Mouse (Mus musculus): ENCODE measurements around the gene Fgd4.
"Not testable (repeated sequence)": the region's sequence is repeated elsewhere in the genome, so short reads cannot be mapped to it uniquely, and the experiment has no call there.

The Fgd4 gene

GRCm38 (mm10) chr16:16539396-16539795 is 61.0 kb downstream of the Fgd4 start:
- not testable (repeated sequence) for DNase-seq

- DNase-seq, result no peak
These were observed 65.1 kb downstream of the Fgd4 start for GRCm38 (mm10) chr16:16535232-16535631.

DNA sequence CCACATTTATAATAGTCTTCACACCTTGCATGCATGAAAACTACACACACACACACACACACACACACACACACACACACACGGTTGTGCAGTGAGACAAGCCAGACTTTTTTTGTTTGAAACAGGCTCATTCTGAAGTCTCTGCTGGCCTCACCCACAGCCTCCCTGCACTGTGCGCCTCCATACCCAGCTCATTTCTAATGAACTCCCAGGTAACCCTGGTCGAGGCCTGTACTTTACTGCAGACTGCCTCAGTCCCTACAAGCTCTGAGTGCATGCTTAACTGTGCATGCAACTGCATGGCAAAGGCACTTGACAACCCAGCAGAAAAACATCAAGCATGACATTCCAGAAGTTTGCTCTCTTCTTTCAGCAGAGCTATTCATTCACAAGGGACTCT is 72.3 kb downstream of the Fgd4 start:
- no peak for DNase-seq

- DNase-seq, result no peak
These were observed 73.1 kb downstream of the Fgd4 start for GRCm38 (mm10) chr16:16527267-16527666.

DNA sequence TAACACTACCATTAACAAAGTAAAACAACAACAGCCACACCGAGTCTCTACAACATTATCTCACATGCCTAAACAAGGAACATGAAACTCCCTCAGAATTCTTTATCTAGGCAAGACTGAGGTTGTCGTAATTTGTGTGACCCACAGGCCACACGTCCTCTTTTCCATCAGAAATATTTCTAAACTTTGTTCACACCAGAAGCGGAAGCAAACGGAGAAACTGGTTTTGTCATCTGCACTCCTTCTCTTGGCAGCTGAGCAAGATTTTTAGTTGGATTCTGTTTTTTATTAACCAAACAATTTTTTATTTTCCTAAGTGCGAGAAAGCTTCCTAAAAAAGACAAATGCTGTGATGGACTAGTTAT is 73.6 kb downstream of the Fgd4 start:
- DNase-seq, result no peak

- no peak for DNase-seq
These were observed 74.1 kb downstream of the Fgd4 start for GRCm38 (mm10) chr16:16526097-16526740.

GRCm38 (mm10) chr16:16525266-16525904 is 75.0 kb downstream of the Fgd4 start:
- no peak for DNase-seq

DNA sequence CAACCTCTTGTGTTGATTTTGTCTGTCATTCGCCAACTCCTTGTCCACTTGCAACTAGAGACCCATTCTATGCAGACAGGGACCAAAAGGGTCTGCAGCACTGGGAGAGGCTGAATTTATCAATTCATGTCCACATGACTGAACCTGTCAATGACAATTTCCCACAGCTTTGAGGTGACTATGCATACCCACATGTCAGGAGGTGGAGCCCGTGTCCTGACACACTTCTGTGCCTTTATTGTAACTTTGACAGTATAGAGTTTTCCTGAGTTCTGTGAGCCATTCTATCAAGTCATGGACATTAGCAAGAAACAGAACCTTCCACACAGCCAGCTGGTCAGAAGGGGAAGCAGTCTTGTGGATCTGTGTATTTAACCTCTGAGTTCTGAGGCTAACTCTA is 76.7 kb downstream of the Fgd4 start:
- no peak for DNase-seq

GRCm38 (mm10) chr16:16522869-16523268 is 77.5 kb downstream of the Fgd4 start:
- not testable (repeated sequence) for DNase-seq

DNA sequence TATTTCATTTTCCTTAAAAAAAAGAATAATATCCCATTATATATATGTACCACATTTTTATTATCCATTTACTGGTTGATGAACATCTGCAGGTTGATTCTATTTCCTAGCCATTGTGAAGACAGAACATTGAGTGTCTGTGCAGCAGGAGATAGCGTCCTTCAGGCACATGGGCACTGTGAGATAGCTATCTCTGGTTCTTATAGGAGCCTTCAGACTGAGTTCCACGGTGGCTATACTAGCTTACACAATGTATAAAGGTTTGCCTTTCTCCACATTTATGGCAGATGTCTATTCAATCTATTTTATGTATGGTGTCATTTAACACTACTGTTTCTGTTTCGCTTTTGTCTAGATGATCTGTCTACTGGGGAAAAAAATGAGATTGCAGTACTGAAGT is 98.9 kb downstream of the Fgd4 start:
- DNase-seq, result no peak

GRCm38 (mm10) chr16:16500926-16501325 is 99.4 kb downstream of the Fgd4 start:
- no peak for DNase-seq

DNA sequence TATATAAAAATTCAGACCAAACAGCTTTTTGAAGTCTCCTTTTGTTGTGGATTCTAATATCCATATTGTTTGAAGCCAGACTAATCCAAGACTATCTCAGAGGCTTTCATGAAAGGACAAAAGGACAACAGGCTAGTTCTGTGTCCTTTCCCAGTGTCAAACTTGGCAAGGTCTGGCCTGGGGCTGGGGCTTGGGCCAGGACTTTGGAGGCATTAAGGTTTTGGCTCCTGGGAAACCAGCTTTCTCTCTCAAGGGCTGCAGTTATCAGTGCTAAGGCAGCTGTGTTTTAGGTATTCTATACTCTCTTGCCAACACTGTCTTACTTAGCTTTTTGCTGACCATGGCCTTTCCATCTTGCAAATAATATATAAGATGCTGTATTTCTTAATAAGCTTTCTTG is 101.6 kb downstream of the Fgd4 start:
- DNase-seq, result no peak

DNA sequence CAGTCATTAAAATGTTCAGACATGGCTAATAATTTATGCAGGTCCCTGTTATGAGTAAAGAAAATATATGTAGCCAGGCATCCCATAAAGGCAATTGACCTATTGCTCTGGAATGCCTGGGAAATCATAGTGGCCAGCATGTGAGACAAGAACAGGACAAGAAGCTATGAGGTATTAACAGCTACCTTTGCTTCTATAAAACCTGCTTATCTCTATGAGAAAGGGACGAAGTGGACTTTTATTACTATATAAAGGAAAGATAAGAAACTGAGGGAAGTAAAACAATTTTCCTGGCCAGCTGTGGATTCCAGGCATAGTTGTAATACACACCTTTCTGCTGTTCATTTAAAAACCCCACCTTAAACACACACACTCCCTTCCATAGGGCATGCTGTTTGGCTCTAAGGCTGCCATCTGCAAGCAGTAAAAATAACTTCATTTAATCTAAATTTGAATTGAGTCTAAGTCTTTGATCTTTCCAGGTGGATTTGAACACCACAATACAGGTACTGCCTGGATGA is 114.8 kb downstream of the Fgd4 start:
- no peak for DNase-seq

DNA sequence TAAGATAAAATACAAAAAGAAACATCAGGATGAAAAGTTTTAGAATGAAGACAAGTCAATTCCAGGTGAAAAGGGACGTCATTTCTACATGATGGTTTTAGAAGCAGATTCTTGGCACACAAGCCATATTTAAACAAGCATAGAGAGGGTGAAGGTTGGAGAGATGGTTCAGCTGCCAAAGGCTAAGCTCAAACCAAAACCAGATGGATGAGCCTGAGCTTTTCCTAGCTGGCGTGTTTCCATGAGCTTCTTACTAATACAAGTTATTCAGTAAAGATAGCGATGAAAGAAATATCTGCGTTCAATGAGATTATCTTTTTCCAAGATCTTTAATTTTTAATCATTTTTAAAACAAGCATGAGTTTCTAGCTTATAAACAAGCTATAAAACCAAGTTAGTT is 115.7 kb downstream of the Fgd4 start:
- no peak for DNase-seq

- DNase-seq, result not testable (repeated sequence)
These were observed 126.9 kb downstream of the Fgd4 start for GRCm38 (mm10) chr16:16473451-16473850.

GRCm38 (mm10) chr16:16450021-16450420 is 150.3 kb downstream of the Fgd4 start:
- DNase-seq, result no peak

DNA sequence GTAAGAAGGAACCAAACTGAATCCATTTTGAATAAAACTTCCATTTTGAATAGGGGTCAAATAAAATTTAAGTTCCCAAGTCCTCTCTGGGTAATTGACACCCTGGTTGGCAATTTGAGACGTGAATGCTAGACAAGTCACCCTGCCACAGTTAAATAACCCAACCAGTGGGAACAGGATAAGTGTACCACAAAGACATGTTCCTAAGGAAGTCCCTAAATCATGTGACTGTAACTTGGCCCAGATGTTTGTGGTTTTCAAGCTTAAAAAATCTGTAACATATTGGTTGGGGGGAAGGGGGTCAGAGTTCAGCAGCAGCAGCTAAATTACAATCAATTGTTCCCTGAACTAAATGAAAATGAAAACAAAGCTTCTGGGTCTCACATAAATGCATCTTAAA is 161.9 kb downstream of the Fgd4 start:
- no peak for DNase-seq

DNA sequence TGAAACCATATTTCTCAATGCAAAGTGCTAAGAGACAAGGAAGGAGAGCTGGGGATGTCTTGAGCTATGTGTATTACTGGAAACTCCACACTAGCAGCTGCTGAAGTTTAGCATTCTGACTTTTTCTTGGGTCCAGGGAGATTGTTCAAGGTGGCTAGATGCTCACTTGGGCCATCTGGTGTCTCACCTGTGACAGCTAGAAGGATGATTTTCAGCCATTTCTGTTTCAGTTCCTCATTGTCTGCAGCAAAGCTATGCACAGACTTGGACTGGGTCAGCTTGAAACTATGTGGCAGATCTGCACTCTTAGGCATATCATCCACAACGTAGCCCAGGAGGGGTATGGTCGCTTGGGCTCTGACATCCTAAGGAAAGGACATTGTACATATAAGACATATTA is 177.9 kb downstream of the Fgd4 start:
- no peak for DNase-seq

DNA sequence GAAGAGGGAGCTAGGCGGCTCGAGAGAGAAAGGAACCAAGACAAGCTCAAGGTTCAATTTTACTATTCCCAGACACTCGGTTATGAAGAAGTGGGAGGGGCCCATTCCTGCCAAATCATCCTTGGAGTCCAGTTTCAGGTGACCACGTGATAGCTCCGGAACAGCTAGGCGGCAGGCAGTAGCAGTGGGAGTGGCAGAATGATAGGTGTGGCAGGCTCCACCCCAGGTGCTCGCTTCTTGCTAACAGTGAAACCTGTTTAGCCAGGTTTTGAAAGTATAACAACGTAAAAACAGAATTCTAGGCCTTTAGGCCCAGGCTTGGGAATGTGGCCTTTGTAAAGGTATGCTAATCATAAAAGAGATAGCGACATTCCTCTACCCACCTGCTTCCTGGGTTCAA is 233.1 kb downstream of the Fgd4 start:
- DNase-seq, result not testable (repeated sequence)

Data from spleen, adult 18-20 months (tissue).